Mouse (Mus musculus): Measurements from ENCODE around the gene Emx2. TPM values are rescaled to one million over a fixed set of nuclear protein-coding genes. Genes with fewer than 3 reads are reported as not detected.

The Emx2 gene
- total RNA-seq, 2 experiments from 2014 or later, result 22.5 to 24.7 TPM

- peak in 1 of 2 experiments; percentile 68 for DNase-seq (ENCODE audit: low spot score in 2 of 2)
Measured at GRCm38 (mm10) chr19:59461481-59462421, 3.6 kb downstream of the Emx2 start.

DNA sequence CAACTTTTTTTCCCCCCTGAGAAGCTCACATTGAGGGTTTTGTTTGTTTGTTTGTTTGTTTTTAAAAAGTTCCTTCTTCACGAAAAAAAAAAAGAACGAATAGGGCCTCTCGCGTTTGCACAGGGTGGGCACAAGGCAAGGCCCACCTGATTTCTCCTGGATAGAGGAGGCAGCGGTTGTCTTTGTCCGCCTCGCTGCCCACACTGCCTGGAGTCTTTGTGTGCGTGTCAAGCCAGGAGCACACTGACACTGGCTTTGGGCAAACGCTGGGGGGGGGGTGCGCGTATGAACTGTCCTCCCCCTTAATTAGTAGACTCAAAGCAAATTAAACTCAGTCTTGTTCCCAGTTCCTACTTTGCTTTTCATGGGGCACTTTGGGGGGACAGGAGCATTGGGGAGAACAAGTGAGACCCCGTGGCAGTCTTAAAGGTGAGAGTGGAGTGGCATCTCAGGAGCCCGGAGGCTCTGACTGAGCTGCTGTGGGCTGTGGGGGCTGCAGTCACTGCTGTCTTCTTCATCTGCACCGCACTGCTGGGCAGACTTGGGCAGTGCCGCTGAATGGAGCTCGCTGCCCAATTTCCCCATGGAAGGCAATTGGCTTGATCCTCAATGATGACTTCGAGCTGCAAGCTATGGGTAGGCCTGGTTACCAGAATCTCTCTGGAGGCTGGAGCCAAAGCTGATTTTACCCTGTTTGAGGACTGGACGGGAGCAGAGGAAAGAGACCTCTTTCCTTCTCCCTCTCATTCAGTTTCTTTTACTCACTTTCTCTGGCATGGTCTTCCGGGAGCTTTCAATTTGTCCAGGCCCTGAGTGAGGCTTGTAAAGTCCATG is 4.5 kb downstream of the Emx2 start:
- DNase-seq (ENCODE audit: low spot score in 2 of 2), result peak in 1 of 2 experiments; percentile 55

GRCm38 (mm10) chr19:59463842-59464443 is 5.8 kb downstream of the Emx2 start:
- peak in 1 of 2 experiments; percentile 51 for DNase-seq (ENCODE audit: low spot score in 2 of 2)

DNA sequence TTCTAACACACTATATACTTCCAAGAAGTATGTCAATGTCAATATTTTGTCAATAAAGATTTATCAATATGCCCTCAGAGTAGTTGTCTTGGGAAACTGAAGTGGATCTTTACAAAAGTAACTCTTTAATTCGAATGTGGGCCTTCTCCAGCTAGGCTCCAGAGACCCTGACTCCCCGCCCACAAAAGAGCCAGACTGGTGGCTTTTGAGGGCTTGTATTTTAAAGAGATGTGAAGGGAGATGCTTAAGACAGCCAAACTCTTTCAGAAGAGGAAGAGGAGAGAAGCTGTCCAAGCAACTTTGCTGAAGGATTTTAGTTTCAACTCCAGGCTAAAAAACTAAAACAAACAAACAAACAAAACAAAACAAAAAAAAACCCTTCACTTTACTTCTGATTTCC is 7.1 kb downstream of the Emx2 start:
- DNase-seq (ENCODE audit: low spot score in 2 of 2), result no peak

GRCm38 (mm10) chr19:59465751-59466410 is 7.7 kb downstream of the Emx2 start:
- DNase-seq (ENCODE audit: low spot score in 2 of 2), result no peak

- DNase-seq (ENCODE audit: low spot score in 2 of 2), result no peak
Measured at GRCm38 (mm10) chr19:59466417-59466937, 8.3 kb downstream of the Emx2 start.

DNA sequence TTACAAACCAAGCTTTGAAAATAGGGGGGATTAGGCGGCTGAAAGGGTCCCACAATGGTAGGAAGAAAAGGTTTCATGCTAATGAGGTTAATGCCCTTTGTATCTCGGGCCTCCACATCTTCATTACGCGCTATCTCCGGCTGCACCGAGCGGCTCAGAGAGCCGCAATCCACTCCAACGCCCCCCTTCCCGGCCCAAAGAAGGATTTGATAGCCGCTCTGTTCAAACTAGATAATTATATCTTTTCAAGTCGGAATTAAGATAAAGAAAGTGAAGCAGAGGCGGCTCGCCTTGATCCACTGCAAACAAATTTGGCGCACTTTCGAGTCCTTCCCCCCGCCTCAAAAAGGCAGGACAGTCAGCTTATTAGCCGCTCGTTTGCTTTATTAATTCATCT is 8.8 kb downstream of the Emx2 start:
- no peak for DNase-seq (ENCODE audit: low spot score in 2 of 2)

- DNase-seq (ENCODE audit: low spot score in 2 of 2), result peak in 1 of 2 experiments; percentile 55
Measured at GRCm38 (mm10) chr19:59467413-59468064, 9.4 kb downstream of the Emx2 start.

DNA sequence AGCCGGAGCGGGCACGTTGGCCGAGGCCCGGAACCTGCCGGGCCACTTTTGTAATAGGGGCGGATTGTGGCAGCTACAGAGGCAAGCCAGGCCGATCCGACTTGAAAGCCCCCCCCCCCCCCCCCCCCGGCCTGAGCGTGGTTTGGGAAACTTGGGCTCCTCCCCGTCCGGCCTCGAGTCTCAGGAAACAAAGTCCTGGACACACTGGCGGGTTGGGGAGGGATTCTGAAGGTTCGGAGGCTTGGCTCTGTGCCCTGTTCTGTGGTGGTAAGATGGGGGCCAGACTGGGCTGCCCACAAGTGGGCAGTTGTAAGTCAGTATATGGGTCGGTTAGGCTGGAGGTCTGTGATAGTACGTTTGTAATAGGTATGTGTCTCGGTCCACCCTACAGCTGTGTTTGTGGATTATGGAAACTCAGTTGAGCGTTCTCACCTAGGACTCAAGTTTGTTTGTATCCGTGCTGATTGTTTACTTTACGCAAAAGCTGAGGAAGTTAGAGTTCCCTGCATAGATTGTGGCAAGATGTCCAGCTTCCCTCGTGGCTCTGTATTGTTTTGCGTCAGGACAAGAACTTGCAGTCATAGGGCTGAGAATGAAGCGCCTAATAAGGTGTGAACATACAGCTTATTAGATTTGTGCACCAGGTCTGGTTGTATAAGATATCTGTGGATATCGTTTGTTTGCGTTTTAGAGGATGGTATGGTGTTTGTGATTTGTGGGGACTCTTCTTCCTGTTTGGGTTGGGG is 10.1 kb downstream of the Emx2 start:
- DNase-seq (ENCODE audit: low spot score in 2 of 2), result no peak

GRCm38 (mm10) chr19:59469035-59469949 is 11.1 kb downstream of the Emx2 start:
- no peak for DNase-seq (ENCODE audit: low spot score in 2 of 2)

- DNase-seq (ENCODE audit: low spot score in 2 of 2), result no peak
Measured at GRCm38 (mm10) chr19:59470074-59470630, 12.0 kb downstream of the Emx2 start.

- DNase-seq (ENCODE audit: low spot score in 2 of 2), result no peak
Measured at GRCm38 (mm10) chr19:59470913-59471312, 12.7 kb downstream of the Emx2 start.

GRCm38 (mm10) chr19:59472844-59473243 is 14.7 kb downstream of the Emx2 start:
- DNase-seq (ENCODE audit: low spot score in 2 of 2), result no peak

GRCm38 (mm10) chr19:59479912-59480311 is 21.7 kb downstream of the Emx2 start:
- DNase-seq (ENCODE audit: low spot score in 2 of 2), result no peak

DNA sequence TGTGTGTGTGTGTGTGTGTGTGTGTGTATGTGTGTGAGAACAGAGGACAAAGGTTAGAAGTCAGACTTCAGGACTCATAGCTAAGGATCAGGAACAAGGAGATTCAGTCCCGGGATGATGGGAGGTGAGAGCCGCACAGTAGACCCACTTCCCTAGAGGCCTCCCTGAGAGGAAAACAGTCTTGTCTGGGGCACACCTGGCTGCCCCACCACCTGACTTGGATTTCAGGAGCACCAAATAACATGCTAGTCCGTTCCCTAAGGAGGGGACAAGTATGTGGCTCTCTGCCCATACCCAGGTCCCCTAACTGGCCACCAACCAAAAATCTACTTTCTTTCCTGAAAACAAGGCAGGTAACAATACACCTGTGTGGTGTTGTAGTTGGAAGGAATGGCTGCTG is 22.4 kb downstream of the Emx2 start:
- DNase-seq (ENCODE audit: low spot score in 2 of 2), result no peak

GRCm38 (mm10) chr19:59492258-59492657 is 34.1 kb downstream of the Emx2 start:
- DNase-seq (ENCODE audit: low spot score in 2 of 2), result peak in 1 of 2 experiments; percentile 35

DNA sequence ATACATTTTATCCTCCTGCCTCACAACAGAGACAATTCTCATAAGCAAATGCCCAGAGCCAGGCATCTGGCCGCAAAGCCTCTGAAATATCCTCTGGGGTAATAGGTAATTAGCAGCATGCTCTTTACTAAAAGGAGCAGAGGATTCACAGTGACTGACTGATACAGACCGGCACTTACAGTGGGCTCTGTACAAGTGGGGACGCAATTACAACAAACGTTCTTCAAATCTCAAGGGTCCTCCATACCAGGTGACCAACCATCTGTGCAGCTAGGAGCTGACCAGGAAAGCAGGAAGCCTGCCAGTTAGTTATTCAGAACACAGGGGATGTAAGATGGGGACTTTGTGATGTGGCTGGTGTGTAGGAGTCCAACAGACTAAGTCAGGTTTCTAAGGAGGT is 38.7 kb downstream of the Emx2 start:
- DNase-seq (ENCODE audit: low spot score in 2 of 2), result no peak

DNA sequence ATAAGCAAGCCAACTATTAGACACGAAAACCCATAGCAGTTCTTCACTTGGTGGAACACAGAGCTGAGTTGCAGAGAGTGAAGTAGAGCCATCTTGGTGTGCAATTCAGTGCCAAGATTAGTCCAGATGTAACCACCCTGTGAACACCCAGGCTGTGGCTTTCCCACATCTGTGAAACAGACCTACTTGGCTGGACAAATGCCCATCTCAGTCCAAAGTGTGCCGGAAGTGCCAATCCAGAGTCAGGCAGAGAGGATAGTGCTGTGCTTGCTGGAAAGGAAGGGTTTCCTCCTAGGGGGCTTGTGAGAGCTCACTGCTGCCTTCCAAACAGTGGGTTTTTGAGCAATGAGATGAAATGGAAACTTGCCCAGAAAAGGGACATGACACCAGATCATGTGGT is 50.7 kb downstream of the Emx2 start:
- DNase-seq (ENCODE audit: low spot score in 2 of 2), result no peak

Measured in layer of hippocampus, postnatal 14 days (tissue).